Mouse (Mus musculus): ENCODE measurements at regions not wholly inside any gene's neighbourhood (a gene's known extent, or its start where the extent isn't known, plus 50 kb on each side); places are given as distances from the start of the nearest gene placed in this dataset.

DNA sequence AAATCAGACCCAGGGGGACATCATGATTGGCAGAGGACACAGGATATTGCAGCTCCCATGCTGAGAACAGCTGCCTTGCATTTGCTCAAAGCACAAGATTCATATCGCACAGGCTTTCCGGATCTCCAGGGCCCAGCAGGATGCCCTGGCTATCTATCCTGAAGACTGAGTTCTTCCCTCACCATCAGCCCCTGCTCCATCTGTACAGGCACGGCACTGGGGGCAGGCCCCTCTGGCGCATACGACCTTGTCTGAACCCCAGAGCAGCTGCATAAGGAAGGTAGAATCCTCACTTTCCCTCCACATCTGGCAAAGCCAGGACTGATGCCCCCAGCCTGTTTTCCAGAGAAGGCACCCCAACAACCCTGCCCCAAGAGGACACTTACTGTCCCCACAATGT, 266.8 kb downstream of the Tns1 start:
- 82% methylated on average over 5 of the region's 5 CpGs for WGBS
- Histone ChIP-seq H3K4me3 (ENCODE audit: low read depth, low read length) (no peak overlapping the region), H3K9me3 (ENCODE audit: control insufficient read depth, low read length) (no peaks in the 10 kb centered on the region), H3K27me3 (replicated peaks; ENCODE audit: control insufficient read depth, insufficient read depth, low read length) (no peaks in the 10 kb centered on the region), H3K9ac (ENCODE audit: low read length) (no peak overlapping the region), H3K4me1 (replicated peaks; ENCODE audit: control insufficient read depth, insufficient read depth, low read length) (peaks cover 4% of the 10 kb centered on the region), H3K4me2 (ENCODE audit: low read length) (no peak overlapping the region), H3K36me3 (ENCODE audit: control insufficient read depth, insufficient read depth, low read length) (no peaks in the 10 kb centered on the region), H3K27ac (ENCODE audit: low read depth) (no peak overlapping the region)
- DNase-seq (ENCODE audit: low spot score) = no peak
- ATAC-seq (replicated peaks; ENCODE audit: low FRiP score, low TSS enrichment, low read depth) = no peak

DNA sequence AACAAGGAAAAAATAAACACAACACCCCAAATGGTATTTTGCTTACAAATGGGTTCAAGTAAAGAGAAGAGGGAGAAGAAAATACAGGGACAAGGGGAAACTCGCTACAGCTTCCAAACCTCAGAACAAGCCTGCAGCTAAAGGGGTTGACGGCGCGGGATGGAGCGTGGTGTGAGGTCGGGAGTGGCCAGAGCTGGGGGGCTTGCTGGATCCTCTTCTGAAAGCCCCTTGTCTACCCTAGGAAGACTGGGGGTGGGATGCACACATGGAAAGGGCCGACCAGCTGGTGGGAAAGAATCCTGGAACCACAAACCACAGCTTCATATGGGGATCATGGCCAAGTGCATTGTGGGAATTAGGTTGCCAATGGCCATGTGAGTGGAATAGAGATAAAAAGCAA, 267.4 kb downstream of the Tns1 start:
- Histone ChIP-seq H3K4me1 (replicated peaks; ENCODE audit: control insufficient read depth, insufficient read depth, low read length) (no peaks in the 10 kb centered on the region), H3K4me3 (ENCODE audit: low read depth, low read length) (no peak overlapping the region), H3K27me3 (replicated peaks; ENCODE audit: control insufficient read depth, insufficient read depth, low read length) (no peaks in the 10 kb centered on the region), H3K36me3 (ENCODE audit: control insufficient read depth, insufficient read depth, low read length) (no peaks in the 10 kb centered on the region), H3K27ac (ENCODE audit: low read depth) (no peak overlapping the region), H3K4me2 (ENCODE audit: low read length) (no peak overlapping the region), H3K9ac (ENCODE audit: low read length) (no peak overlapping the region), H3K9me3 (ENCODE audit: control insufficient read depth, low read length) (no peaks in the 10 kb centered on the region)
- WGBS = 86% methylated on average over 7 of the region's 7 CpGs
- ATAC-seq (replicated peaks; ENCODE audit: low FRiP score, low TSS enrichment, low read depth) (no peak), DNase-seq (ENCODE audit: low spot score) (no peak)

DNA sequence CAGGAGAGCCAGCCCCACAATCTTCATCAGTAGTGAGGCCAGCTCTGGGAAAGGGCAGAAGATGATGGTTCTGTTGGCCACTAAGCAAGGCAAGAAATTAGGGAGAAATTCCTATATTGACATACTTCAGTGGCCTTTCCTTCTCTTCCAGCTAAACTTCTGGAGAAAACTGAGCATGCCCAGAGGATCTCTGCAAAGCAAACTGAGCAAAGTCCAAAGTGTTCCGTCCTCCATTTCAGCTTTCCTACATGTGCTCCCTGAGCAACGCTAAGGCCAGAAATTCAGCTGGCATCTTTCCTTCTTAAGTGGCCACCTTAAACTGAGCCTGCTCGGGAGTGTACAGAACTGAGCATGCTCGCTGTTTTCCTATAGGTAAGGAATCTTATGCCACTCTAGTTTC, 268.9 kb downstream of the Tns1 start:
- WGBS = 81% methylated on average over 4 of the region's 4 CpGs
- no peaks in the 10 kb centered on the region for H3K4me1 ChIP-seq (replicated peaks; ENCODE audit: control insufficient read depth, insufficient read depth, low read length)
- H3K27ac ChIP-seq (ENCODE audit: low read depth) = no peak overlapping the region
- ATAC-seq (replicated peaks; ENCODE audit: low FRiP score, low TSS enrichment, low read depth) (no peak), DNase-seq (ENCODE audit: low spot score) (no peak)
- H3K9me3 ChIP-seq (ENCODE audit: control insufficient read depth, low read length) = no peaks in the 10 kb centered on the region
- no peaks in the 10 kb centered on the region for H3K27me3 ChIP-seq (replicated peaks; ENCODE audit: control insufficient read depth, insufficient read depth, low read length)
- H3K9ac ChIP-seq (ENCODE audit: low read length) = no peak overlapping the region
- no peaks in the 10 kb centered on the region for H3K36me3 ChIP-seq (ENCODE audit: control insufficient read depth, insufficient read depth, low read length)
- H3K4me3 ChIP-seq (ENCODE audit: low read depth, low read length) = no peak overlapping the region
- no peak overlapping the region for H3K4me2 ChIP-seq (ENCODE audit: low read length)

DNA sequence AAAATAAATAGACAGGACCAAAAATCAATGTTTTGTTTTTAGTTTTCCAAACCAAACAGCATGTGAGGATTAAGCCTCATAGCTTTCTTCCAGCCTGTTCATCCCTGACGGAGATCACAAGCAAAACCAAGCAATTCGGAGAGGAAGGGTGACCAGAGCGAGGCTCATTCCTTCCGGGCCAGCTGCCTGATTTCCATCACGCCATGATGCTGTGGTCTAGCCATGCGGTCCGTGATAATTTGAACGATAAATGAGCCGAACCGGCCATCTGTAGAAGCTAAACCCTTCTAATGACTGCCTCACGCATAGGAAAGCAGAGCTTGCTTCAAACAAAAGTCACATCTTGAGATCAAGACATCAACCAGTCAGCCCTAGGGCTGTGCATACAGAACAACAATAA, 270.4 kb downstream of the Tns1 start:
- Histone ChIP-seq H3K9me3 (ENCODE audit: control insufficient read depth, low read length) (no peaks in the 10 kb centered on the region), H3K9ac (ENCODE audit: low read length) (no peak overlapping the region), H3K4me3 (ENCODE audit: low read depth, low read length) (no peak overlapping the region), H3K27me3 (replicated peaks; ENCODE audit: control insufficient read depth, insufficient read depth, low read length) (no peaks in the 10 kb centered on the region), H3K27ac (ENCODE audit: low read depth) (no peak overlapping the region), H3K36me3 (ENCODE audit: control insufficient read depth, insufficient read depth, low read length) (no peaks in the 10 kb centered on the region), H3K4me1 (replicated peaks; ENCODE audit: control insufficient read depth, insufficient read depth, low read length) (no peaks in the 10 kb centered on the region), H3K4me2 (ENCODE audit: low read length) (no peak overlapping the region)
- 89% methylated on average over 11 of the region's 11 CpGs for WGBS
- DNase-seq (ENCODE audit: low spot score) (no peak), ATAC-seq (replicated peaks; ENCODE audit: low FRiP score, low TSS enrichment, low read depth) (no peak)

DNA sequence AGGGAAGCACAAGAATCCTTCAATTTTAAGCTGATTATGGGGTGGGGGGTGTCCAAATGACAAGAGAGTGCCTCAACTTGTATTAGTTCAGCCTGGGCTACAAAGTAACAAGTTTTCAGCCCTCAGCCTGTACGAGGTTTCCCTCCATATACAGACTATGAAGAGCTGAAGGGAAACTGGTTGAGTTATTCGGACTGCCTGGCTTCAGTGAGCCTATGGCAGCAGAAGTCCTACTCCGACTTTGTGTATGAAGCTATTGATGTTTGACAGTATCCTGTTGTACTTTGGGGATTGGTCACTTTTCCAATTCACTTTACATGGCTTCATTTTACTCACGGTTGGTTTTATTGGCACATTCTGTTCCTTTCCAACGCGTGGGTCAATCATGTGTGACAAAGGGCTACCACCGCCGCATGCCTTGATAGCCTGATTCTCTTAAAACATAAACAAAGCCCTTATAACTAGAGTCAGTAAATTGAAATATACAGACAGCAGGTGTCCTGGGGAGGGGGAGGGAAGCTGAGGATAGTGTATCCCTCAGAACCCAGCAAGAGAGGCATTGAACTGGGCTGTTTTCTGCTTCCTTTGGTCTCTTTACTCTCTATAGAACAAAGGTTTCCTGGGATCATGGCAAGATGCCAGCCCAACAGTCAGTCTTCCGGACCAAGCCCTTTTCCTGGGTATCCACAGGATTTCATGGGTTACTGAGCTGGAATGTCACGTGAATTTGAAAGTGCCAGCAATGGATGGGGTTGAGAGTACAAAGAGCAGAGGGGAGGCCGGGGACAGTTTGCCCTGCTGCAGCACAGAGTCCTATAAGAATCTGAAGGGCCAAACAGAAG, 273.9 kb downstream of the Tns1 start:
- Histone ChIP-seq H3K9ac (ENCODE audit: low read length) (no peak overlapping the region), H3K27ac (ENCODE audit: low read depth) (no peak overlapping the region), H3K27me3 (replicated peaks; ENCODE audit: control insufficient read depth, insufficient read depth, low read length) (no peaks in the 10 kb centered on the region), H3K9me3 (ENCODE audit: control insufficient read depth, low read length) (no peaks in the 10 kb centered on the region), H3K4me3 (ENCODE audit: low read depth, low read length) (no peak overlapping the region), H3K36me3 (ENCODE audit: control insufficient read depth, insufficient read depth, low read length) (no peaks in the 10 kb centered on the region), H3K4me2 (ENCODE audit: low read length) (no peak overlapping the region), H3K4me1 (replicated peaks; ENCODE audit: control insufficient read depth, insufficient read depth, low read length) (no peaks in the 10 kb centered on the region)
- DNase-seq (ENCODE audit: low spot score) = no peak
- 81% methylated on average over 11 of the region's 11 CpGs for WGBS
- ATAC-seq (replicated peaks; ENCODE audit: low FRiP score, low TSS enrichment, low read depth) = no peak

DNA sequence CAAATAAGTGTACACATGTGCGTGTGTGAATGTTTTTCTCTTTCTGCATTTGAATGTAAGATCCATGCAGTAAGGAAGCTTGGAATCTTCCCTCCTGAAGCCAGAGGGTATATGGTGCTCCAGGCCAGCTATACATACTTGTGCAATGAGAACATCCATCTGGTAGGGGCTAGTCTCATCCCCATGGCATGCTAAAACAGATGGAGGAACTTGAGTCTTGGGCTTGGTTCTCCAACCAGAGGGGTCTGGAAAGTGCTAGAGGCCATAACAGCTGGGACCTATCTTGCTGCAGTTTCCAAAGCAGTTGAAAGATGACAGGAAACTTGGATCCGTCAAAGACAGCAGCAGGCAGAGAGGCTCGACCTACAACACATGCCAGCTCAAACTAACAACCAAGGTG, 275.9 kb downstream of the Tns1 start:
- 48% methylated on average over 3 of the region's 3 CpGs for WGBS
- Histone ChIP-seq H3K4me1 (replicated peaks; ENCODE audit: control insufficient read depth, insufficient read depth, low read length) (no peaks in the 10 kb centered on the region), H3K9ac (ENCODE audit: low read length) (no peak overlapping the region), H3K9me3 (ENCODE audit: control insufficient read depth, low read length) (no peaks in the 10 kb centered on the region), H3K4me2 (ENCODE audit: low read length) (no peak overlapping the region), H3K36me3 (ENCODE audit: control insufficient read depth, insufficient read depth, low read length) (no peaks in the 10 kb centered on the region), H3K27ac (ENCODE audit: low read depth) (no peak overlapping the region), H3K27me3 (replicated peaks; ENCODE audit: control insufficient read depth, insufficient read depth, low read length) (no peaks in the 10 kb centered on the region), H3K4me3 (ENCODE audit: low read depth, low read length) (no peak overlapping the region)
- ATAC-seq (replicated peaks; ENCODE audit: low FRiP score, low TSS enrichment, low read depth) (no peak), DNase-seq (ENCODE audit: low spot score) (no peak)

DNA sequence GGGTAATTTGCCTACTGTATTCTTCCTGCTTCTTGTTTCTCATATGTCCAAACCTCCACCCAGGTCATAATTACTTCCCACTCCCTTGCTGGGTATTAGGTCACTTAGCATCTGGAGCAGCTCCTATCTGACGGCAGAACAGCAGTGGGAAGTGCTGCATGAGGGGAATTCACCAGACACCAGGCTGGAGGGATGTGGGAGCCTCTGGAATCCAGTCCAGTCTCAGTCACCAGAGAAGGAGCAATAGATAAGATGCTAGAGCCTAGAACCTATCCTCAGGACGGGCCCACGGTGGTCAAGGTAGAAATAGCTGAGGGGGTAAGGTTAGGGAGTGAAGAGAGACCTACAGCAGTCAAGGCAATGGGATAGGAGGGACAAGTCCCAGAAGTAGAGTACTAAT, 277.1 kb downstream of the Tns1 start:
- no peaks in the 10 kb centered on the region for H3K4me1 ChIP-seq (replicated peaks; ENCODE audit: control insufficient read depth, insufficient read depth, low read length)
- no peaks in the 10 kb centered on the region for H3K36me3 ChIP-seq (ENCODE audit: control insufficient read depth, insufficient read depth, low read length)
- H3K27me3 ChIP-seq (replicated peaks; ENCODE audit: control insufficient read depth, insufficient read depth, low read length) = no peaks in the 10 kb centered on the region
- H3K4me2 ChIP-seq (ENCODE audit: low read length) = no peak overlapping the region
- H3K4me3 ChIP-seq (ENCODE audit: low read depth, low read length) = no peak overlapping the region
- no peak overlapping the region for H3K9ac ChIP-seq (ENCODE audit: low read length)
- H3K9me3 ChIP-seq (ENCODE audit: control insufficient read depth, low read length) = no peaks in the 10 kb centered on the region
- no peak overlapping the region for H3K27ac ChIP-seq (ENCODE audit: low read depth)
- 80% methylated on average over 3 of the region's 3 CpGs for WGBS
- no peak for DNase-seq (ENCODE audit: low spot score)
- no peak for ATAC-seq (replicated peaks; ENCODE audit: low FRiP score, low TSS enrichment, low read depth)

DNA sequence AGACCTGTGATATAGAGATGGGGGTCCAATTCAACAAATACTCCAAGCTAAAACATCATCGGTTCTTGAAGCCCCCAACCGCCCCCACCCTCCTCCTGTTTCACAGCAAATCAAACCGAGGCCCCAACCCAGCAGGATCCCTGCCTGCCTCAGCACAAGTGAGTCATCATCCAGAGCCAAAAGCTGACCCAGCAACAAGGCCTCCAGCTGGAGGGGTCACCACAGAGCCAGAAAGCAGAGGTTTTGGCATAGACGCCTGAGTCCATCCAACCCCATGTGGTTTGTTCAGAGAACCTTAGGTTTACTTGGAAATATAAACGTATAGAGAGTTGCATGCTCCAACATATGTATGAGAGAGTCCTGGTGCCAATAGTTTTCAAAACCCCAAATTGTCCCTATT, 279.1 kb downstream of the Tns1 start:
- H3K27ac ChIP-seq (ENCODE audit: low read depth) = no peak overlapping the region
- H3K36me3 ChIP-seq (ENCODE audit: control insufficient read depth, insufficient read depth, low read length) = no peaks in the 10 kb centered on the region
- H3K4me2 ChIP-seq (ENCODE audit: low read length) = no peak overlapping the region
- DNase-seq (ENCODE audit: low spot score) (no peak), ATAC-seq (replicated peaks; ENCODE audit: low FRiP score, low TSS enrichment, low read depth) (no peak)
- H3K4me1 ChIP-seq (replicated peaks; ENCODE audit: control insufficient read depth, insufficient read depth, low read length) = no peaks in the 10 kb centered on the region
- H3K27me3 ChIP-seq (replicated peaks; ENCODE audit: control insufficient read depth, insufficient read depth, low read length) = no peaks in the 10 kb centered on the region
- H3K4me3 ChIP-seq (ENCODE audit: low read depth, low read length) = no peak overlapping the region
- no peak overlapping the region for H3K9ac ChIP-seq (ENCODE audit: low read length)
- H3K9me3 ChIP-seq (ENCODE audit: control insufficient read depth, low read length) = no peaks in the 10 kb centered on the region
- WGBS = 71% methylated on average over 5 of the region's 5 CpGs

DNA sequence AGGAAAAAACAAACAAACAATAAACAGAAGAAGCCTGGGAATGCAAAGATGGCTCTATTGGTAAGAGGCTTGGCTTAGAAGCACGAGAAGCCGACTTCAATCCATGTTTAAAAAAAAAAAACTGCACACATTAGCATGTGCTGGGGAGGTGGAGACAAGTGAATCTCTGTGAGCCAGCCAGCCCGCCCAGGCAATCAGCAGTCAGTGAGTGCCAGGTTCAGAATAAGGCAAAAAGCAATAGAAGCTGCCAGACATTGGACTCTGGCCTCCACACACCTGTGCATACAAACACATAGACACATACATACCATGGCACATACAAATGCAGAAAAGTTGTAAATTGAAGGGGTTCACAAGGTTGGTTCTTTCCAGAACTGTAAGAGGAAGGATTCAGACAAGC, 279.7 kb downstream of the Tns1 start:
- Histone ChIP-seq H3K4me1 (replicated peaks; ENCODE audit: control insufficient read depth, insufficient read depth, low read length) (no peaks in the 10 kb centered on the region), H3K27me3 (replicated peaks; ENCODE audit: control insufficient read depth, insufficient read depth, low read length) (no peaks in the 10 kb centered on the region), H3K4me3 (ENCODE audit: low read depth, low read length) (no peak overlapping the region), H3K36me3 (ENCODE audit: control insufficient read depth, insufficient read depth, low read length) (no peaks in the 10 kb centered on the region), H3K9me3 (ENCODE audit: control insufficient read depth, low read length) (no peaks in the 10 kb centered on the region), H3K4me2 (ENCODE audit: low read length) (no peak overlapping the region), H3K9ac (ENCODE audit: low read length) (no peak overlapping the region), H3K27ac (ENCODE audit: low read depth) (no peak overlapping the region)
- WGBS = 55% methylated on average over 3 of the region's 3 CpGs
- DNase-seq (ENCODE audit: low spot score) (no peak), ATAC-seq (replicated peaks; ENCODE audit: low FRiP score, low TSS enrichment, low read depth) (no peak)

Data from intestine, embryonic 14.5 days (tissue).